26 mouse cellular contexts compared by ENCODE assay signal in genomic region chr1:30262418-30262817, GRCm38 (mm10).
DNase-seq lines count a peak whose midpoint lies in the region; ATAC-seq lines count a peak whose summit lies in the region.
"Had no signal": no experiment of that assay in that cellular context is flagged by ENCODE, and none has a peak within 500 bp of the region (broad histone marks: within the 10 kb centered on the region; RNA-seq: fewer than 3 reads in every experiment).

No protein-coding gene starts in this region.

- peak; percentile 75 for ATAC-seq in hindbrain, embryonic 16.5 days
- ATAC-seq in forebrain, embryonic 16.5 days, result no peak
- ATAC-seq: CD4-positive, CD25-positive, alpha-beta regulatory T cell, adult 4 months; forebrain, embryonic 14.5 days; inflammation-experienced regulatory T-cells, adult 6 months; intestine, postnatal 0 days had no signal

- no peaks in the 10 kb centered on the region for H3K4me1 ChIP-seq in hindbrain, embryonic 16.5 days (ENCODE audit: control insufficient read depth, insufficient read depth, low read depth, low read length)
- H3K4me1 ChIP-seq in hindbrain, embryonic 10.5 days (replicated peaks), result no peaks in the 10 kb centered on the region
- H3K4me1 ChIP-seq in forebrain, embryonic 16.5 days (replicated peaks; ENCODE audit: control insufficient read depth, insufficient read depth, low read length), result no peaks in the 10 kb centered on the region
- H3K4me1 ChIP-seq: embryonic facial prominence, embryonic 15.5 days; forebrain, embryonic 10.5 days; heart, embryonic 10.5 days had no signal

- H3K27me3 ChIP-seq in hindbrain, embryonic 16.5 days (replicated peaks; ENCODE audit: control insufficient read depth, insufficient read depth, low read length), result no peaks in the 10 kb centered on the region
- H3K27me3 ChIP-seq in hindbrain, embryonic 10.5 days (ENCODE audit: insufficient read depth, poor library complexity, severe bottlenecking), result no peaks in the 10 kb centered on the region
- no peaks in the 10 kb centered on the region for H3K27me3 ChIP-seq in forebrain, embryonic 16.5 days (replicated peaks; ENCODE audit: control insufficient read depth, insufficient read depth, low read length)
- H3K27me3 ChIP-seq: embryonic facial prominence, embryonic 15.5 days had no signal

- DNase-seq in cerebellum, postnatal 10 days, result peak; percentile 21 to 29
- no peak for DNase-seq in cerebellum, postnatal 36 days
- DNase-seq in hindbrain, embryonic 10.5 days (ENCODE audit: low spot score), result no peak
- DNase-seq in right cerebral cortex, postnatal 25 days, result peak; percentile 11
- DNase-seq in right cerebral cortex, postnatal 4 days, result no peak
- DNase-seq: adrenal gland, adult 8-10 months; adrenal gland, postnatal 36 days; B cell, adult 2 months; cerebellum, adult 11 months; cerebellum, adult 9-10 months; embryo, embryonic 11 days; gastrocnemius, postnatal 36 days; heart, adult 18-20 months; heart, postnatal 10 days; heart, postnatal 4 days had no signal

- H3K9me3 ChIP-seq in hindbrain, embryonic 16.5 days (ENCODE audit: control insufficient read depth, low read length), result 0 out of 2 replicates have a peak, but pooled peaks cover 2% of the 10 kb centered on the region
- no peaks in the 10 kb centered on the region for H3K9me3 ChIP-seq in hindbrain, embryonic 10.5 days
- H3K9me3 ChIP-seq in forebrain, embryonic 16.5 days (ENCODE audit: control insufficient read depth, low read length), result no peaks in the 10 kb centered on the region
- H3K9me3 ChIP-seq: embryonic facial prominence, embryonic 15.5 days; forebrain, embryonic 10.5 days; heart, embryonic 10.5 days had no signal

- no peak overlapping the region for H3K9ac ChIP-seq in hindbrain, embryonic 16.5 days (ENCODE audit: low read depth, low read length)
- no peak overlapping the region for H3K9ac ChIP-seq in forebrain, embryonic 16.5 days (replicated peaks; ENCODE audit: low read depth, low read length)
- H3K9ac ChIP-seq: embryonic facial prominence, embryonic 15.5 days had no signal

- H3K36me3 ChIP-seq in hindbrain, embryonic 16.5 days (ENCODE audit: control insufficient read depth, insufficient read depth, low read length), result no peaks in the 10 kb centered on the region
- no peaks in the 10 kb centered on the region for H3K36me3 ChIP-seq in hindbrain, embryonic 10.5 days
- no peaks in the 10 kb centered on the region for H3K36me3 ChIP-seq in forebrain, embryonic 16.5 days (ENCODE audit: control insufficient read depth, insufficient read depth)
- H3K36me3 ChIP-seq: embryonic facial prominence, embryonic 15.5 days; forebrain, embryonic 10.5 days; G1E; heart, embryonic 10.5 days had no signal

- 36% methylated on average over 2 of the region's 2 CpGs for WGBS in hindbrain, embryonic 16.5 days
- 46% methylated on average over 2 of the region's 2 CpGs for WGBS in hindbrain, embryonic 10.5 days
- 35% methylated on average over 2 of the region's 2 CpGs for WGBS in forebrain, embryonic 16.5 days

- no peak overlapping the region for H3K4me3 ChIP-seq in hindbrain, embryonic 16.5 days (ENCODE audit: low read length)
- no peak overlapping the region for H3K4me3 ChIP-seq in hindbrain, embryonic 10.5 days
- H3K4me3 ChIP-seq in forebrain, embryonic 16.5 days (replicated peaks; ENCODE audit: low read length), result no peak overlapping the region
- H3K4me3 ChIP-seq: embryonic facial prominence, embryonic 15.5 days; erythroblast, embryonic 14.5 days; forebrain, embryonic 10.5 days; heart, embryonic 10.5 days had no signal

- H3K4me2 ChIP-seq in hindbrain, embryonic 16.5 days (ENCODE audit: low read length), result no peak overlapping the region
- no peak overlapping the region for H3K4me2 ChIP-seq in forebrain, embryonic 16.5 days (ENCODE audit: low read length)
- H3K4me2 ChIP-seq: embryonic facial prominence, embryonic 15.5 days had no signal

- H3K27ac ChIP-seq in hindbrain, embryonic 16.5 days (ENCODE audit: low read depth, low read length), result no peak overlapping the region
- H3K27ac ChIP-seq in hindbrain, embryonic 10.5 days, result no peak overlapping the region
- no peak overlapping the region for H3K27ac ChIP-seq in forebrain, embryonic 16.5 days (ENCODE audit: low read length)
- H3K27ac ChIP-seq: embryonic facial prominence, embryonic 15.5 days; forebrain, embryonic 10.5 days; heart, embryonic 10.5 days had no signal

Comparison
In these comparisons a context has a peak if more than half of its experiments do, and no peak if none do; other contexts are left out.
1. DNase-seq: peak in cerebellum, postnatal 10 days (2 of 2) and right cerebral cortex, postnatal 25 days (single experiment); none in cerebellum, postnatal 36 days (0 of 2), hindbrain, embryonic 10.5 days (single experiment) and right cerebral cortex, postnatal 4 days (single experiment).